ENCODE assay signal across 23 mouse cellular contexts in genomic region chr11:117794035-117794551, GRCm38 (mm10). TPM values are rescaled to one million over a fixed set of nuclear protein-coding genes. Genes with fewer than 3 reads are reported as not detected.
DNase-seq lines count a peak whose midpoint lies in the region; ATAC-seq and TF ChIP-seq lines count a peak whose summit lies in the region.
"Had no signal": no experiment of that assay in that cellular context is flagged by ENCODE, and none has a peak within 500 bp of the region (broad histone marks: within the 10 kb centered on the region; RNA-seq: fewer than 3 reads in every experiment).

No protein-coding gene starts in this region.

- no peaks in the 10 kb centered on the region for H3K36me3 ChIP-seq in heart, embryonic 16.5 days (ENCODE audit: control insufficient read depth, insufficient read depth)
- no peaks in the 10 kb centered on the region for H3K36me3 ChIP-seq in limb, embryonic 10.5 days
- no peaks in the 10 kb centered on the region for H3K36me3 ChIP-seq in stomach, postnatal 0 days (ENCODE audit: control insufficient read depth, insufficient read depth, low read length)
- no peaks in the 10 kb centered on the region for H3K36me3 ChIP-seq in midbrain, embryonic 16.5 days (ENCODE audit: control insufficient read depth, insufficient read depth, low read length)
- H3K36me3 ChIP-seq in midbrain, embryonic 15.5 days (replicated peaks): no peaks in the 10 kb centered on the region
- H3K36me3 ChIP-seq in forebrain, embryonic 15.5 days: no peaks in the 10 kb centered on the region
- H3K36me3 ChIP-seq: hindbrain, embryonic 13.5 days; kidney, embryonic 15.5 days; limb, embryonic 15.5 days; midbrain, embryonic 13.5 days; neural tube, embryonic 15.5 days had no signal

- no peak for DNase-seq in heart, postnatal 25 days (ENCODE audit: low spot score)
- peak; percentile 40 for DNase-seq in CD4-positive, CD25-positive, alpha-beta regulatory T cell, adult 2 months (ENCODE audit: low read depth, low spot score)
- DNase-seq in limb, embryonic 10.5 days (ENCODE audit: low spot score): no peak
- DNase-seq in stomach, postnatal 0 days (ENCODE audit: low spot score): peak; percentile 34
- DNase-seq: adrenal gland, postnatal 10 days; cerebellum, postnatal 10 days; heart, postnatal 14 days; lung, postnatal 10 days had no signal

- WGBS in heart, embryonic 16.5 days: 53% methylated on average over 4 of the region's 4 CpGs
- WGBS in limb, embryonic 10.5 days: 35% methylated on average over 4 of the region's 4 CpGs
- WGBS in stomach, postnatal 0 days: 65% methylated on average over 4 of the region's 4 CpGs
- 43% methylated on average over 4 of the region's 4 CpGs for WGBS in midbrain, embryonic 16.5 days
- WGBS in midbrain, embryonic 15.5 days: 57% methylated on average over 4 of the region's 4 CpGs
- 61% methylated on average over 4 of the region's 4 CpGs for WGBS in forebrain, embryonic 15.5 days

- H3K9ac ChIP-seq in heart, embryonic 16.5 days (ENCODE audit: low read length): no peak overlapping the region
- no peak overlapping the region for H3K9ac ChIP-seq in stomach, postnatal 0 days (ENCODE audit: low read length)
- H3K9ac ChIP-seq in midbrain, embryonic 16.5 days (ENCODE audit: low read depth, low read length): no peak overlapping the region
- no peak overlapping the region for H3K9ac ChIP-seq in midbrain, embryonic 15.5 days
- no peak overlapping the region for H3K9ac ChIP-seq in forebrain, embryonic 15.5 days (replicated peaks)
- H3K9ac ChIP-seq: hindbrain, embryonic 13.5 days; kidney, embryonic 15.5 days; limb, embryonic 15.5 days; midbrain, embryonic 13.5 days; neural tube, embryonic 15.5 days had no signal

- H3K9me3 ChIP-seq in heart, embryonic 16.5 days (replicated peaks; ENCODE audit: control insufficient read depth, low read length): no peaks in the 10 kb centered on the region
- H3K9me3 ChIP-seq in limb, embryonic 10.5 days (replicated peaks): no peaks in the 10 kb centered on the region
- H3K9me3 ChIP-seq in stomach, postnatal 0 days (ENCODE audit: control insufficient read depth, low read length): no peaks in the 10 kb centered on the region
- no peaks in the 10 kb centered on the region for H3K9me3 ChIP-seq in midbrain, embryonic 16.5 days (replicated peaks; ENCODE audit: control insufficient read depth, low read length, poor library complexity, severe bottlenecking)
- no peaks in the 10 kb centered on the region for H3K9me3 ChIP-seq in midbrain, embryonic 15.5 days
- no peaks in the 10 kb centered on the region for H3K9me3 ChIP-seq in forebrain, embryonic 15.5 days
- H3K9me3 ChIP-seq: hindbrain, embryonic 13.5 days; kidney, embryonic 15.5 days; limb, embryonic 15.5 days; midbrain, embryonic 13.5 days; neural tube, embryonic 15.5 days had no signal

- TF ChIP-seq CTCF in stomach, postnatal 0 days (IDR thresholded peaks at IDR 0.05; ENCODE audit: low read depth): no peak

- 0 out of 2 replicates have a peak, but pooled peaks have one; percentile 16 for ATAC-seq in heart, embryonic 16.5 days (replicated peaks; ENCODE audit: extremely low read depth, insufficient read depth, low FRiP score)
- ATAC-seq in stomach, postnatal 0 days (ENCODE audit: low FRiP score, low TSS enrichment): no peak
- no peak for ATAC-seq in midbrain, embryonic 16.5 days
- no peak for ATAC-seq in midbrain, embryonic 15.5 days (replicated peaks)
- ATAC-seq in forebrain, embryonic 15.5 days (replicated peaks): no peak
- ATAC-seq: forebrain, embryonic 16.5 days; midbrain, embryonic 13.5 days had no signal

- no peak overlapping the region for H3K4me2 ChIP-seq in heart, embryonic 16.5 days (ENCODE audit: low read depth, low read length)
- no peak overlapping the region for H3K4me2 ChIP-seq in stomach, postnatal 0 days (replicated peaks; ENCODE audit: low read depth)
- no peak overlapping the region for H3K4me2 ChIP-seq in midbrain, embryonic 16.5 days (ENCODE audit: low read length)
- no peak overlapping the region for H3K4me2 ChIP-seq in midbrain, embryonic 15.5 days
- no peak overlapping the region for H3K4me2 ChIP-seq in forebrain, embryonic 15.5 days (replicated peaks)
- H3K4me2 ChIP-seq: hindbrain, embryonic 13.5 days; kidney, embryonic 15.5 days; limb, embryonic 15.5 days; midbrain, embryonic 13.5 days; neural tube, embryonic 15.5 days had no signal

- TF ChIP-seq EP300 in stomach, postnatal 0 days (optimal IDR thresholded peaks at IDR 0.05): no peak

- H3K4me1 ChIP-seq in heart, embryonic 16.5 days (ENCODE audit: control insufficient read depth, insufficient read depth, low read length): peaks cover 18% of the 10 kb centered on the region
- peaks cover 56% of the 10 kb centered on the region for H3K4me1 ChIP-seq in limb, embryonic 10.5 days
- H3K4me1 ChIP-seq in stomach, postnatal 0 days (replicated peaks; ENCODE audit: control insufficient read depth, insufficient read depth): no peaks in the 10 kb centered on the region
- H3K4me1 ChIP-seq in midbrain, embryonic 16.5 days (ENCODE audit: control insufficient read depth, insufficient read depth, low read length): no peaks in the 10 kb centered on the region
- no peaks in the 10 kb centered on the region for H3K4me1 ChIP-seq in midbrain, embryonic 15.5 days
- no peaks in the 10 kb centered on the region for H3K4me1 ChIP-seq in forebrain, embryonic 15.5 days

- no peak overlapping the region for H3K27ac ChIP-seq in heart, embryonic 16.5 days (ENCODE audit: low read length)
- H3K27ac ChIP-seq in limb, embryonic 10.5 days: peak overlapping the region; percentile 46; the same call in 1 of the 2 replicates
- H3K27ac ChIP-seq in stomach, postnatal 0 days (replicated peaks): no peak overlapping the region
- H3K27ac ChIP-seq in midbrain, embryonic 16.5 days (ENCODE audit: low read length): no peak overlapping the region
- H3K27ac ChIP-seq in midbrain, embryonic 15.5 days: no peak overlapping the region
- H3K27ac ChIP-seq in forebrain, embryonic 15.5 days (replicated peaks): no peak overlapping the region
- H3K27ac ChIP-seq: hindbrain, embryonic 13.5 days; kidney, embryonic 15.5 days; limb, embryonic 15.5 days; midbrain, embryonic 13.5 days; neural tube, embryonic 15.5 days had no signal

- no peak overlapping the region for H3K4me3 ChIP-seq in heart, embryonic 16.5 days (ENCODE audit: low read length)
- H3K4me3 ChIP-seq in limb, embryonic 10.5 days: no peak overlapping the region
- H3K4me3 ChIP-seq in stomach, postnatal 0 days (ENCODE audit: low read depth, low read length): no peak overlapping the region
- H3K4me3 ChIP-seq in midbrain, embryonic 16.5 days (ENCODE audit: low read depth, low read length): no peak overlapping the region
- no peak overlapping the region for H3K4me3 ChIP-seq in midbrain, embryonic 15.5 days
- no peak overlapping the region for H3K4me3 ChIP-seq in forebrain, embryonic 15.5 days
- H3K4me3 ChIP-seq: hindbrain, embryonic 13.5 days; kidney, embryonic 15.5 days; limb, embryonic 15.5 days; midbrain, embryonic 13.5 days; myocyte; neural tube, embryonic 15.5 days had no signal

- intact Hi-C loops in heart, postnatal 25 days (cut with DNase I): no loop called here

- no peaks in the 10 kb centered on the region for H3K27me3 ChIP-seq in heart, embryonic 16.5 days (ENCODE audit: control insufficient read depth, insufficient read depth, low read length)
- H3K27me3 ChIP-seq in limb, embryonic 10.5 days (ENCODE audit: low read depth, poor library complexity, severe bottlenecking): peaks cover 35% of the 10 kb centered on the region
- H3K27me3 ChIP-seq in stomach, postnatal 0 days (ENCODE audit: control insufficient read depth, insufficient read depth, low read length): no peaks in the 10 kb centered on the region
- H3K27me3 ChIP-seq in midbrain, embryonic 16.5 days (ENCODE audit: control insufficient read depth, insufficient read depth, low read depth, low read length): peaks cover 11% of the 10 kb centered on the region
- peaks cover 19% of the 10 kb centered on the region for H3K27me3 ChIP-seq in midbrain, embryonic 15.5 days (replicated peaks)
- no peaks in the 10 kb centered on the region for H3K27me3 ChIP-seq in forebrain, embryonic 15.5 days

RNA-seq across cellular contexts. Expression of gene 6030468B19Rik, which starts 3.4 kb away (rescaled TPM):
- polyA plus RNA-seq in heart, embryonic 16.5 days (2015; fragmentation: Nextera tagmentation; extraction: Ambion mirVana): 0.32 and 0.39 TPM in 2 replicates
- total RNA-seq in heart, postnatal 25 days (2021): not detected
- 1.6 and 2.3 TPM in 2 replicates for polyA plus RNA-seq in limb, embryonic 10.5 days (2016; fragmentation: Nextera tagmentation; extraction: Ambion mirVana)
- 0.12 TPM in 1 of 2 replicates, not detected in the other for polyA plus RNA-seq in stomach, postnatal 0 days (2015; fragmentation: Nextera tagmentation; extraction: Ambion mirVana)
- polyA plus RNA-seq in midbrain, embryonic 16.5 days (2015; fragmentation: Nextera tagmentation; extraction: Ambion mirVana): not detected in 2 replicates
- polyA plus RNA-seq in midbrain, embryonic 15.5 days (2015; fragmentation: Nextera tagmentation; extraction: Ambion mirVana): not detected in 2 replicates
- 0.18 TPM in 1 of 2 replicates, not detected in the other for polyA plus RNA-seq in forebrain, embryonic 15.5 days (2015; fragmentation: Nextera tagmentation; extraction: Ambion mirVana)
- total RNA-seq: gastrocnemius, adult 18-20 months; gastrocnemius, postnatal 4 days; heart, postnatal 14 days had no signal
- polyA plus RNA-seq: embryonic facial prominence, embryonic 14.5 days; forebrain, embryonic 16.5 days; hindbrain, embryonic 13.5 days; midbrain, embryonic 13.5 days; myocyte; neural tube, embryonic 15.5 days had no signal

RNA-seq across cellular contexts. Expression of gene Tmc6, which starts 12.1 kb away (rescaled TPM):
- polyA plus RNA-seq in heart, embryonic 16.5 days (2015; fragmentation: Nextera tagmentation; extraction: Ambion mirVana): 28.4 and 30.8 TPM in 2 replicates
- 10 to 100 TPM; 14.4 to 18.8 TPM for total RNA-seq in heart, postnatal 25 days (2021)
- 25.1 and 28.2 TPM in 2 replicates for polyA plus RNA-seq in limb, embryonic 10.5 days (2016; fragmentation: Nextera tagmentation; extraction: Ambion mirVana)
- 21.0 and 24.1 TPM in 2 replicates for polyA plus RNA-seq in stomach, postnatal 0 days (2015; fragmentation: Nextera tagmentation; extraction: Ambion mirVana)
- polyA plus RNA-seq in midbrain, embryonic 16.5 days (2015; fragmentation: Nextera tagmentation; extraction: Ambion mirVana): 4.2 and 4.5 TPM in 2 replicates
- 4.2 and 5.7 TPM in 2 replicates for polyA plus RNA-seq in midbrain, embryonic 15.5 days (2015; fragmentation: Nextera tagmentation; extraction: Ambion mirVana)
- polyA plus RNA-seq in forebrain, embryonic 15.5 days (2015; fragmentation: Nextera tagmentation; extraction: Ambion mirVana): 1.9 and 2.6 TPM in 2 replicates

RNA-seq across cellular contexts. Expression of gene Tmc8, which starts 12.2 kb away (rescaled TPM):
- 4.1 and 6.0 TPM in 2 replicates for polyA plus RNA-seq in heart, embryonic 16.5 days (2015; fragmentation: Nextera tagmentation; extraction: Ambion mirVana)
- 1 to 10 TPM; 2.9 to 3.4 TPM for total RNA-seq in heart, postnatal 25 days (2021)
- 1.4 and 1.5 TPM in 2 replicates for polyA plus RNA-seq in limb, embryonic 10.5 days (2016; fragmentation: Nextera tagmentation; extraction: Ambion mirVana)
- 8.9 and 10.0 TPM in 2 replicates for polyA plus RNA-seq in stomach, postnatal 0 days (2015; fragmentation: Nextera tagmentation; extraction: Ambion mirVana)
- 0.73 and 1.6 TPM in 2 replicates for polyA plus RNA-seq in midbrain, embryonic 16.5 days (2015; fragmentation: Nextera tagmentation; extraction: Ambion mirVana)
- 1.00 and 1.5 TPM in 2 replicates for polyA plus RNA-seq in midbrain, embryonic 15.5 days (2015; fragmentation: Nextera tagmentation; extraction: Ambion mirVana)
- 0.43 and 0.45 TPM in 2 replicates for polyA plus RNA-seq in forebrain, embryonic 15.5 days (2015; fragmentation: Nextera tagmentation; extraction: Ambion mirVana)

RNA-seq across cellular contexts. Expression of gene Gm20708, which starts 15.4 kb away (rescaled TPM):
- 0.92 and 2.4 TPM in 2 replicates for polyA plus RNA-seq in heart, embryonic 16.5 days (2015; fragmentation: Nextera tagmentation; extraction: Ambion mirVana)
- total RNA-seq in heart, postnatal 25 days (2021): 1 to 10 TPM in 1 of 2 experiments, under 1 TPM in 1; 0.36 to 1.2 TPM
- 0.23 and 0.58 TPM in 2 replicates for polyA plus RNA-seq in limb, embryonic 10.5 days (2016; fragmentation: Nextera tagmentation; extraction: Ambion mirVana)
- 0.18 and 0.24 TPM in 2 replicates for polyA plus RNA-seq in stomach, postnatal 0 days (2015; fragmentation: Nextera tagmentation; extraction: Ambion mirVana)
- polyA plus RNA-seq in midbrain, embryonic 16.5 days (2015; fragmentation: Nextera tagmentation; extraction: Ambion mirVana): 0.99 and 1.6 TPM in 2 replicates
- 0.98 and 1.4 TPM in 2 replicates for polyA plus RNA-seq in midbrain, embryonic 15.5 days (2015; fragmentation: Nextera tagmentation; extraction: Ambion mirVana)
- 0.72 and 0.79 TPM in 2 replicates for polyA plus RNA-seq in forebrain, embryonic 15.5 days (2015; fragmentation: Nextera tagmentation; extraction: Ambion mirVana)
- polyA plus RNA-seq: intestine, embryonic 14.5 days had no signal

RNA-seq across cellular contexts. Expression of gene Syngr2, which starts 15.4 kb away (rescaled TPM):
- polyA plus RNA-seq in heart, embryonic 16.5 days (2015; fragmentation: Nextera tagmentation; extraction: Ambion mirVana): 111 and 133 TPM in 2 replicates
- 100 to 1,000 TPM; 109 to 113 TPM for total RNA-seq in heart, postnatal 25 days (2021)
- 24.4 and 31.3 TPM in 2 replicates for polyA plus RNA-seq in limb, embryonic 10.5 days (2016; fragmentation: Nextera tagmentation; extraction: Ambion mirVana)
- 165 and 183 TPM in 2 replicates for polyA plus RNA-seq in stomach, postnatal 0 days (2015; fragmentation: Nextera tagmentation; extraction: Ambion mirVana)
- polyA plus RNA-seq in midbrain, embryonic 16.5 days (2015; fragmentation: Nextera tagmentation; extraction: Ambion mirVana): 12.8 and 13.8 TPM in 2 replicates
- 15.8 and 18.4 TPM in 2 replicates for polyA plus RNA-seq in midbrain, embryonic 15.5 days (2015; fragmentation: Nextera tagmentation; extraction: Ambion mirVana)
- polyA plus RNA-seq in forebrain, embryonic 15.5 days (2015; fragmentation: Nextera tagmentation; extraction: Ambion mirVana): 12.3 and 12.6 TPM in 2 replicates

Comparison
In these comparisons a context has a peak if more than half of its experiments do, and no peak if none do; other contexts are left out.
1. DNase-seq: peak in CD4-positive, CD25-positive, alpha-beta regulatory T cell, adult 2 months (single experiment) and stomach, postnatal 0 days (single experiment); none in heart, postnatal 25 days (single experiment) and limb, embryonic 10.5 days (single experiment).